Mouse (Mus musculus) intestine, embryonic 14.5 days (tissue): ENCODE results near the gene S100a1. TPM values are rescaled to one million over a fixed set of nuclear protein-coding genes. Genes with fewer than 3 reads are reported as not detected.

ENCODE experiments used
- ATAC-seq: fragments of 200-750 bp; cut with Nextera tagmentation; replicated peaks from 2 replicates; pipeline ENCODE4 v1.8.0; 2017; ENCODE audit warnings: low read depth, moderate number of reproducible peaks, moderate TSS enrichment, moderate library complexity; ENCODE audit not compliant: low FRiP score, low TSS enrichment
- DNase-seq: peaks from one replicate; pipeline ENCODE4 v3.0.0-alpha.2; 2018; ENCODE audit warnings: low spot score
- H3K27ac ChIP-seq: fragments of 300-500 bp; sonication (generic); 2 replicates; pipeline ENCODE4 v1.5.1; 2014; ENCODE audit warnings: low read depth, mild to moderate bottlenecking, control low read depth
- H3K27me3 ChIP-seq: fragments of 300-500 bp; sonication (generic); replicated peaks from 2 replicates; pipeline ENCODE4 v1.6.1; 2014; ENCODE audit warnings: low read length, control low read depth; ENCODE audit not compliant: control insufficient read depth, insufficient read depth
- H3K36me3 ChIP-seq: fragments of 300-500 bp; sonication (generic); 2 replicates; pipeline ENCODE4 v1.6.1; 2014; ENCODE audit warnings: low read length, control low read depth; ENCODE audit not compliant: control insufficient read depth, insufficient read depth
- H3K4me1 ChIP-seq: fragments of 300-500 bp; sonication (generic); replicated peaks from 2 replicates; pipeline ENCODE4 v1.6.1; 2014; ENCODE audit warnings: low read length, control low read depth, mixed read lengths; ENCODE audit not compliant: control insufficient read depth, insufficient read depth
- H3K4me2 ChIP-seq: fragments of 300-500 bp; sonication (generic); 2 replicates; pipeline ENCODE4 v1.6.1; 2014; ENCODE audit warnings: low read length
- H3K4me3 ChIP-seq: fragments of 300-500 bp; sonication (generic); 2 replicates; pipeline ENCODE4 v1.5.1; 2014; ENCODE audit warnings: low read depth, low read length, control low read depth, mixed read lengths
- H3K9ac ChIP-seq: fragments of 300-500 bp; sonication (generic); 2 replicates; pipeline ENCODE4 v1.6.1; 2014; ENCODE audit warnings: mild to moderate bottlenecking, low read length
- H3K9me3 ChIP-seq: fragments of 300-500 bp; sonication (generic); 2 replicates; pipeline ENCODE4 v1.6.1; 2016; ENCODE audit warnings: low read length, control low read depth; ENCODE audit not compliant: control insufficient read depth
- WGBS: fragments of 180-500 bp; shearing (Covaris S2); extraction: QIAGEN DNeasy Blood & Tissue Kit; methylation state at CpG from one replicate; pipeline ENCODE4 v1.1.7; 2014; 5-methylcytosine and 5-hydroxymethylcytosine counted together
- polyA plus RNA-seq: library from polyadenylated mRNA; unstranded; fragments of >200 nt; fragmentation: Nextera tagmentation; extraction: Ambion mirVana; gene quantifications from 2 replicates; pipeline ENCODE4 v1.2.1, GENCODE M21; 2014

The S100a1 gene
- polyA plus RNA-seq, 1 experiment from 2014 or later, result 66.8 TPM

- Histone ChIP-seq H3K36me3 (peaks cover 57% of the 10 kb centered on the region), H3K4me2 (no peak overlapping the region), H3K4me1 (peaks cover 4% of the 10 kb centered on the region; the same call in 1 of the 2 replicates), H3K27ac (no peak overlapping the region), H3K4me3 (no peak overlapping the region), H3K27me3 (no peaks in the 10 kb centered on the region), H3K9me3 (no peaks in the 10 kb centered on the region), H3K9ac (no peak overlapping the region)
- 79% methylated on average over 6 of the region's 6 CpGs for WGBS
- no peak for DNase-seq
- ATAC-seq, result no peak
Observed at GRCm38 (mm10) chr3:90488576-90488975, 25.6 kb downstream of the S100a1 start.

- H3K9ac ChIP-seq, result no peak overlapping the region
- DNase-seq, result no peak
- H3K27me3 ChIP-seq, result no peaks in the 10 kb centered on the region
- peaks cover 4% of the 10 kb centered on the region; the same call in 1 of the 2 replicates for H3K4me1 ChIP-seq
- no peak overlapping the region for H3K4me3 ChIP-seq
- H3K27ac ChIP-seq, result no peak overlapping the region
- WGBS, result 80% methylated on average over 5 of the region's 5 CpGs
- no peaks in the 10 kb centered on the region for H3K9me3 ChIP-seq
- ATAC-seq, result no peak
- no peak overlapping the region for H3K4me2 ChIP-seq
- H3K36me3 ChIP-seq, result peaks cover 73% of the 10 kb centered on the region
Observed at GRCm38 (mm10) chr3:90486998-90487397, 27.2 kb downstream of the S100a1 start.

DNA sequence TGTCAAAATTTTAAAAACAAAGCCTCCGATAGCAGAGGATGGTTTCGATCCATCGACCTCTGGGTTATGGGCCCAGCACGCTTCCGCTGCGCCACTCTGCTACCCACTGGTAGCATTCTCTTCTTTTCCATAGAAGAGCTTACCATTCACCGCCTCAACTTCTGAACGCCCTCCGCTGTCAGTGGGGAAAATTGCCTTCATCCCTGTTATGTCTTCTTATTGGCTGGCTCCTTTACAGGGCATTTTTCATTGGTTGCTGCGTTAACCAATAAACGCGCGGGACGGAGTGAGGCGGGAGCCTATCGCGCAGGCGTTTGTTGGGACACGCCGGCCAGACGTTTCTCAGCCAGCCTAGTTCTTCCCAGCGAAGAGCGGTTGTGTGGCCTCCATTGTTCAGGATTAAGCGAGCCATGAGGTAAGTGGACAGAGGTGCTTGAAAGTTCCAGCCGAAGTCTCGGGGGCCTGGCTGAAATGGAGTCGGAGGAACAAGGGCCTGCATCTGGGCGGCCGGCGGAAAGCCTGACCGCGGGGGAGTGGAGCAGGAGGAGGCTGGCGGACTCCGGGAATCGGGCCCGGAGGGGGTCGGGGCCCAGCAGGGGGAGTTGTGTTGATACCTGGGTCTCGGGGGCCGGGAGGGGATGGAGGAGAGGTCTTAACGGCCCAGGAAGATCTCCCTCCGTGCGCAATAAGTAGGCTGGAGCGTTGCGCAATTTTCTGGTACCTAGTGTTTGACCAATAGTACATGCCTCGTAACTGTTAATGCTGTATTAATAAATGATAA is 38.2 kb downstream of the S100a1 start, which contains the start of gene Ilf2:
Gene Ilf2, plus strand, starts transcription at position 296 of the 781 bp plus-strand sequence.
- ATAC-seq, result peak; percentile 99
- no peaks in the 10 kb centered on the region for H3K27me3 ChIP-seq
- H3K9ac ChIP-seq, result peak within 1 kb of the TSS; percentile 92
- peak; percentile 99 for DNase-seq
- H3K27ac ChIP-seq, result peak within 1 kb of the TSS; percentile 91
- H3K9me3 ChIP-seq, result no peaks in the 10 kb centered on the region
- peak within 1 kb of the TSS; percentile 84 for H3K4me3 ChIP-seq
- WGBS, result under 1% methylated on average over 45 of the region's 45 CpGs
- H3K36me3 ChIP-seq, result peaks cover 36% of the 10 kb centered on the region
- peaks cover 7% of the 10 kb centered on the region; the same call in 1 of the 2 replicates for H3K4me1 ChIP-seq
- H3K4me2 ChIP-seq, result peak within 1 kb of the TSS; percentile 82

GRCm38 (mm10) chr3:90475151-90475830 is 38.9 kb downstream of the S100a1 start:
- peak; percentile 26 for ATAC-seq
- 40% methylated on average over 15 of the region's 16 CpGs for WGBS
- no peak overlapping the region for H3K9ac ChIP-seq
- peak overlapping the region; percentile 49 for H3K4me2 ChIP-seq
- no peak for DNase-seq
- peaks cover 28% of the 10 kb centered on the region for H3K36me3 ChIP-seq
- H3K27me3 ChIP-seq, result no peaks in the 10 kb centered on the region
- H3K9me3 ChIP-seq, result no peaks in the 10 kb centered on the region
- peaks cover 7% of the 10 kb centered on the region; the same call in 1 of the 2 replicates for H3K4me1 ChIP-seq
- H3K27ac ChIP-seq, result no peak overlapping the region
- peak overlapping the region; percentile 84 for H3K4me3 ChIP-seq

DNA sequence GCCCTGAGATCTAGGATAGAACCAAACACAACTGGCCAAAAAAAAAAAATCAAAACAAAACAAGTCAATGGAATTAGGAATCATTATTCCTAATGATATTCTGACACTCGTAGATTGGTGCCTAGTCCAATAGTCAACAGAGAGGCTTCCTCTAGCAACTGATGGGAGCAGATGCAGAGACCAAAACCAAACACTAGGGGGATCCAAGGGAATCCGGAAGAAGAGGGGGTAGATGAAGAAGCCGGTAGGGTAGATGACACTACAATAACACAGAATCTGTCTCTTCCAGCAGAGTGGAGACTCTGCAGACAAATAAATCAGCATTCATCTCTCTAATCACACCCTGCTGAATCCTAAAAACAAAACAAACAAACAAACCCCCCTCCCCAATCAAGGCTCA is 42.0 kb downstream of the S100a1 start:
- Histone ChIP-seq H3K4me3 (no peak overlapping the region), H3K27ac (no peak overlapping the region), H3K4me2 (no peak overlapping the region), H3K4me1 (peaks cover 5% of the 10 kb centered on the region; the same call in 1 of the 2 replicates), H3K9ac (no peak overlapping the region), H3K36me3 (no peaks in the 10 kb centered on the region), H3K27me3 (no peaks in the 10 kb centered on the region), H3K9me3 (no peaks in the 10 kb centered on the region)
- WGBS, result 20% methylated on average over 3 of the region's 3 CpGs
- ATAC-seq, result no peak
- DNase-seq, result no peak

- ATAC-seq, result no peak
- Histone ChIP-seq H3K27ac (no peak overlapping the region), H3K36me3 (no peaks in the 10 kb centered on the region), H3K4me3 (no peak overlapping the region), H3K4me1 (0 out of 2 replicates have a peak, but pooled peaks cover 2% of the 10 kb centered on the region), H3K27me3 (peaks cover 34% of the 10 kb centered on the region), H3K9me3 (no peaks in the 10 kb centered on the region), H3K4me2 (no peak overlapping the region), H3K9ac (no peak overlapping the region)
- WGBS, result 95% methylated on average over 10 of the region's 10 CpGs
- DNase-seq, result no peak
Observed at GRCm38 (mm10) chr3:90467618-90468300, 46.4 kb downstream of the S100a1 start.

- Histone ChIP-seq H3K27ac (no peak overlapping the region), H3K4me3 (peak overlapping the region; percentile 58), H3K9me3 (no peaks in the 10 kb centered on the region), H3K4me1 (0 out of 2 replicates have a peak, but pooled peaks cover 2% of the 10 kb centered on the region), H3K36me3 (no peaks in the 10 kb centered on the region), H3K9ac (peak overlapping the region; percentile 46; the same call in 1 of the 2 replicates), H3K4me2 (peak overlapping the region; percentile 89), H3K27me3 (peaks cover 34% of the 10 kb centered on the region)
- under 1% methylated on average over 15 of the region's 15 CpGs for WGBS
- peak; percentile 82 for DNase-seq
- peak; percentile 54; the same call in 1 of the 2 replicates for ATAC-seq
Observed at GRCm38 (mm10) chr3:90466311-90466766, 47.9 kb downstream of the S100a1 start.

- no peaks in the 10 kb centered on the region for H3K36me3 ChIP-seq
- H3K4me2 ChIP-seq, result peak within 1 kb of the TSS; percentile 89
- no peaks in the 10 kb centered on the region for H3K9me3 ChIP-seq
- H3K27ac ChIP-seq, result no peak within 1 kb of the TSS
- H3K9ac ChIP-seq, result peak within 1 kb of the TSS; percentile 46
- DNase-seq (peak; percentile 75), ATAC-seq (peak; percentile 61)
- H3K27me3 ChIP-seq, result peaks cover 34% of the 10 kb centered on the region
- WGBS, result under 1% methylated on average over 38 of the region's 49 CpGs
- H3K4me1 ChIP-seq, result 0 out of 2 replicates have a peak, but pooled peaks cover 2% of the 10 kb centered on the region
- H3K4me3 ChIP-seq, result peak within 1 kb of the TSS; percentile 58
Observed at GRCm38 (mm10) chr3:90465686-90466310, 48.4 kb downstream of the S100a1 start, which contains the start of gene Npr1. Gene Npr1, minus strand, starts transcription at chr3:90465866.
